ENCODE assay signal across 9 mouse cellular contexts in the genomic region with DNA sequence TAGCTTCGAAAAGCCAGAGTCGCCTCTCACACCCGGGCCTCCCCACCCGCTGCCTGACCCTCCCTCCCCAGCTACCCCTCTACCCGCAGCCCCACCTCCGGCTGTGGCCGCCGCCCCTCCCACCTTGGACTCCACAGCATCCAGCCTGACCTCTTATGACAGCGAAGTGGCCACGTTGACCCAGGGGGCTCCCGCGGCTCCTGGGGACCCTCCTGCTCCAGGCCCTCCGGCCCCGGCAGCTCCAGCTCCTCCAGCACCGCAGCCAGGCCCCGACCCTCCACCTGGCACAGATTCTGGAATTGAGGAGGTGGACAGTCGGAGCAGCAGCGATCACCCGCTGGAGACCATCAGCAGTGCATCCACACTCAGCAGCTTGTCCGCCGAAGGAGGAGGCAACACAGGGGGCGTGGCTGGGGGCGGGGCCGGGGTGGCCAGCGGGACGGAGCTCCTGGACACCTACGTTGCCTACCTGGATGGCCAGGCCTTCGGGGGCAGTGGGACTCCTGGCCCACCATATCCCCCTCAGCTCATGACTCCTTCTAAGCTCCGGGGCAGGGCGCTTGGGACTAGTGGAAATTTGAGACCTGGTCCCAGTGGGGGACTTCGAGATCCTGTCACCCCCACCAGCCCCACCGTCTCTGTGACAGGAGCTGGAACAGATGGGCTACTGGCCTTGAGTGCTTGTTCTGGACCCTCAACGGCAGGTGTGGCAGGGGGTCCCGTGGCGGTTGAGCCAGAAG. TPM values are rescaled to one million over a fixed set of nuclear protein-coding genes. Genes with fewer than 3 reads are reported as not detected.
A peak's percentile ranks its signal among the peaks of the same experiment; 100 is the strongest.
DNase-seq lines count a peak whose midpoint lies in the region; ATAC-seq lines count a peak whose summit lies in the region.
"Had no signal": no experiment of that assay in that cellular context is flagged by ENCODE, and none has a peak within 500 bp of the region (broad histone marks: within the 10 kb centered on the region; RNA-seq: fewer than 3 reads in every experiment).

No protein-coding gene starts in this region.

- peaks cover 7% of the 10 kb centered on the region for H3K4me1 ChIP-seq in hindbrain, embryonic 16.5 days (ENCODE audit: control insufficient read depth, insufficient read depth, low read depth, low read length)
- H3K4me1 ChIP-seq in neural tube, embryonic 12.5 days, result peaks cover 55% of the 10 kb centered on the region

- H3K9ac ChIP-seq in hindbrain, embryonic 16.5 days (ENCODE audit: low read depth, low read length), result no peak overlapping the region
- H3K9ac ChIP-seq in neural tube, embryonic 12.5 days, result 0 out of 2 replicates have a peak overlapping the region, but pooled peaks have one; percentile 13
- H3K9ac ChIP-seq: liver, embryonic 15.5 days had no signal

- peak overlapping the region; percentile 24; the same call in 1 of the 2 replicates for H3K4me2 ChIP-seq in hindbrain, embryonic 16.5 days (ENCODE audit: low read length)
- H3K4me2 ChIP-seq in neural tube, embryonic 12.5 days (replicated peaks), result peak overlapping the region; percentile 53
- H3K4me2 ChIP-seq: liver, embryonic 15.5 days had no signal

- H3K36me3 ChIP-seq in hindbrain, embryonic 16.5 days (ENCODE audit: control insufficient read depth, insufficient read depth, low read length), result peaks cover 17% of the 10 kb centered on the region; the same call in 1 of the 2 replicates
- H3K36me3 ChIP-seq in neural tube, embryonic 12.5 days, result peaks cover 4% of the 10 kb centered on the region; the same call in 1 of the 2 replicates
- H3K36me3 ChIP-seq: liver, embryonic 15.5 days had no signal

- no peak overlapping the region for H3K27ac ChIP-seq in hindbrain, embryonic 16.5 days (ENCODE audit: low read depth, low read length)
- no peak overlapping the region for H3K27ac ChIP-seq in neural tube, embryonic 12.5 days
- H3K27ac ChIP-seq: liver, embryonic 15.5 days had no signal

- peak; percentile 13 for DNase-seq in CD4-positive, CD25-positive, alpha-beta regulatory T cell, adult 2 months (ENCODE audit: low read depth, low spot score)
- peak; percentile 67 to 74 for DNase-seq in kidney, postnatal 4 days
- DNase-seq in kidney, adult 11 months, result no peak
- no peak for DNase-seq in thymus, postnatal 10 days (ENCODE audit: low spot score in 2 of 2)

- WGBS in hindbrain, embryonic 16.5 days, result 6% methylated on average over 35 of the region's 35 CpGs
- 1% methylated on average over 35 of the region's 35 CpGs for WGBS in neural tube, embryonic 12.5 days

- H3K4me3 ChIP-seq in hindbrain, embryonic 16.5 days (ENCODE audit: low read length), result 0 out of 2 replicates have a peak overlapping the region, but pooled peaks have one; percentile 4
- peak overlapping the region; percentile 19; the same call in 1 of the 2 replicates for H3K4me3 ChIP-seq in neural tube, embryonic 12.5 days
- H3K4me3 ChIP-seq: liver, embryonic 15.5 days had no signal

- no peaks in the 10 kb centered on the region for H3K9me3 ChIP-seq in hindbrain, embryonic 16.5 days (ENCODE audit: control insufficient read depth, low read length)
- H3K9me3 ChIP-seq in neural tube, embryonic 12.5 days, result no peaks in the 10 kb centered on the region
- H3K9me3 ChIP-seq: liver, embryonic 15.5 days had no signal

- peaks cover 24% of the 10 kb centered on the region for H3K27me3 ChIP-seq in hindbrain, embryonic 16.5 days (replicated peaks; ENCODE audit: control insufficient read depth, insufficient read depth, low read length)
- peaks cover 87% of the 10 kb centered on the region for H3K27me3 ChIP-seq in neural tube, embryonic 12.5 days (replicated peaks)

- ATAC-seq in CD4-positive, CD25-positive, alpha-beta regulatory T cell, adult 4 months, result no peak
- ATAC-seq in hindbrain, embryonic 16.5 days, result no peak
- ATAC-seq in neural tube, embryonic 12.5 days (ENCODE audit: low FRiP score, low read depth), result no peak
- ATAC-seq in activated CD4-positive, CD25-positive, alpha-beta regulatory T cell, adult 4 months, result no peak

RNA-seq across cellular contexts. Expression of gene Syt3, which starts 30.1 kb away (rescaled TPM):
- not detected for polyA plus RNA-seq in CD4-positive, CD25-positive, alpha-beta regulatory T cell, adult 4 months (2017; shearing (Covaris generic))
- polyA plus RNA-seq in hindbrain, embryonic 16.5 days (2015; fragmentation: Nextera tagmentation; extraction: Ambion mirVana), result 74.8 and 75.6 TPM in 2 replicates
- 10.0 and 10.2 TPM in 2 replicates for polyA plus RNA-seq in neural tube, embryonic 12.5 days (2016; fragmentation: Nextera tagmentation; extraction: Ambion mirVana)
- not detected for polyA plus RNA-seq in activated CD4-positive, CD25-positive, alpha-beta regulatory T cell, adult 4 months (2017; shearing (Covaris generic))
- polyA plus RNA-seq: liver, embryonic 15.5 days had no signal

RNA-seq across cellular contexts. Expression of gene 1700008O03Rik, which starts 31.8 kb away (rescaled TPM):
- polyA plus RNA-seq in CD4-positive, CD25-positive, alpha-beta regulatory T cell, adult 4 months (2017; shearing (Covaris generic)), result not detected
- 3.6 and 3.8 TPM in 2 replicates for polyA plus RNA-seq in hindbrain, embryonic 16.5 days (2015; fragmentation: Nextera tagmentation; extraction: Ambion mirVana)
- polyA plus RNA-seq in neural tube, embryonic 12.5 days (2016; fragmentation: Nextera tagmentation; extraction: Ambion mirVana), result 1.0 and 1.1 TPM in 2 replicates
- under 1 TPM; 0.59 to 0.66 TPM for polyA plus RNA-seq in activated CD4-positive, CD25-positive, alpha-beta regulatory T cell, adult 4 months (2017; shearing (Covaris generic))

RNA-seq across cellular contexts. Expression of gene Shank1, which starts 43.7 kb away (rescaled TPM):
- polyA plus RNA-seq in CD4-positive, CD25-positive, alpha-beta regulatory T cell, adult 4 months (2017; shearing (Covaris generic)), result under 1 TPM; 0.12 to 0.58 TPM
- polyA plus RNA-seq in hindbrain, embryonic 16.5 days (2015; fragmentation: Nextera tagmentation; extraction: Ambion mirVana), result 33.1 and 33.6 TPM in 2 replicates
- 12.6 and 14.4 TPM in 2 replicates for polyA plus RNA-seq in neural tube, embryonic 12.5 days (2016; fragmentation: Nextera tagmentation; extraction: Ambion mirVana)
- not detected for polyA plus RNA-seq in activated CD4-positive, CD25-positive, alpha-beta regulatory T cell, adult 4 months (2017; shearing (Covaris generic))

RNA-seq across cellular contexts. Expression of gene Clec11a, which starts 47.1 kb away (rescaled TPM):
- polyA plus RNA-seq in CD4-positive, CD25-positive, alpha-beta regulatory T cell, adult 4 months (2017; shearing (Covaris generic)), result under 1 TPM; 0.35 to 0.66 TPM
- polyA plus RNA-seq in hindbrain, embryonic 16.5 days (2015; fragmentation: Nextera tagmentation; extraction: Ambion mirVana), result 3.5 and 3.6 TPM in 2 replicates
- polyA plus RNA-seq in neural tube, embryonic 12.5 days (2016; fragmentation: Nextera tagmentation; extraction: Ambion mirVana), result 2.1 and 2.2 TPM in 2 replicates
- under 1 TPM; 0.51 to 0.73 TPM for polyA plus RNA-seq in activated CD4-positive, CD25-positive, alpha-beta regulatory T cell, adult 4 months (2017; shearing (Covaris generic))

Comparison
In these comparisons a context has a peak if more than half of its experiments do, and no peak if none do; other contexts are left out.
1. DNase-seq: peak in CD4-positive, CD25-positive, alpha-beta regulatory T cell, adult 2 months (single experiment) and kidney, postnatal 4 days (2 of 2); none in kidney, adult 11 months (single experiment) and thymus, postnatal 10 days (0 of 2).
2. RNA of gene Syt3, which starts 30.1 kb away (polyA plus RNA-seq): 74.8 to 75.6 TPM in hindbrain, embryonic 16.5 days and 10.0 to 10.2 TPM in neural tube, embryonic 12.5 days; not detected in CD4-positive, CD25-positive, alpha-beta regulatory T cell, adult 4 months and not detected in activated CD4-positive, CD25-positive, alpha-beta regulatory T cell, adult 4 months; every median in the first group is over 10 times any median in the second.